Mouse (Mus musculus) Patski (cell line): ENCODE data around the gene Efr3b. TPM values are rescaled to one million over a fixed set of nuclear protein-coding genes. Genes with fewer than 3 reads are reported as not detected.

Source experiments
- ATAC-seq: fragments of 100-300 bp; one replicate; pipeline ENCODE4 v1.8.0; 2021
- CTCF ChIA-PET: fragments of 350-600 bp; sonication (Branson Sonifier 250); formaldehyde crosslinking; loops from one replicate; lab custom pipeline; 2022; ENCODE audit warnings: inconsistent platforms; lab: Charles Lee
- POLR2A ChIA-PET: fragments of 350-600 bp; sonication (Branson Sonifier 250); formaldehyde crosslinking; loops from one replicate; lab custom pipeline; 2022; ENCODE audit warnings: antibody characterized with exemption, inconsistent platforms; lab: Charles Lee
- DNase-seq: peaks from one replicate; pipeline ENCODE4 v3.0.0-alpha.2; 2011; ENCODE audit warnings: low read depth, low spot score
- H3K27me3 ChIP-seq: fragments of 371-371 bp; one replicate; pipeline ENCODE4 v1.5.1; 2021
- CTCF ChIP-seq: fragments of 100-300 bp; IDR thresholded peaks from one replicate; pipeline ENCODE4 v1.5.1; 2021
- in situ Hi-C: fragments of 300-500 bp; cut with MboI; formaldehyde crosslinking; loops from 3 replicates; pipeline ENCODE4 v1.11.1; 2018; ENCODE audit warnings: low pct_unique_long_range_greater_than_20kb, mixed read lengths
- polyA plus RNA-seq: library from polyadenylated mRNA; unstranded; gene quantifications from one replicate; pipeline ENCODE4 v1.2.3, GENCODE M21; 2021

Efr3b gene
- polyA plus RNA-seq: 0.10 TPM

- ChIA-PET POLR2A (interaction anchor here (0.6 kb wide), 1 partner anchor 138 kb away, joined by 3 read pairs; no protein-coding TSS in a partner anchor), CTCF (no interaction called here)
- ATAC-seq: peak; percentile 51
- in situ Hi-C loops: no loop called here
- DNase-seq: no peak
- peaks cover 53% of the 10 kb centered on the region for H3K27me3 ChIP-seq
- no peak for TF ChIP-seq CTCF
These were observed at the start of gene Efr3b for GRCm38 (mm10) chr12:4038061-4039041. Gene Efr3b (minus strand): TSS chr12:4038915.

GRCm38 (mm10) chr12:4083441-4083840, 44.7 kb upstream of the Efr3b start:
- in situ Hi-C loops: loop anchor here (5.0 to 25.0 kb wide), 2 partner anchors 156 to 421 kb away; no protein-coding TSS in a partner anchor
- POLR2A ChIA-PET: interaction anchor here (0.6 kb wide), 1 partner anchor 70 kb away, joined by 3 read pairs; no protein-coding TSS in a partner anchor
- peaks cover 13% of the 10 kb centered on the region for H3K27me3 ChIP-seq
- DNase-seq (no peak), ATAC-seq (no peak)
- TF ChIP-seq CTCF: no peak
- CTCF ChIA-PET: interaction anchor here (1.4 to 1.6 kb wide), 2 partner anchors 24 to 25 kb away, joined by 3 read pairs; no protein-coding TSS in a partner anchor

DNA sequence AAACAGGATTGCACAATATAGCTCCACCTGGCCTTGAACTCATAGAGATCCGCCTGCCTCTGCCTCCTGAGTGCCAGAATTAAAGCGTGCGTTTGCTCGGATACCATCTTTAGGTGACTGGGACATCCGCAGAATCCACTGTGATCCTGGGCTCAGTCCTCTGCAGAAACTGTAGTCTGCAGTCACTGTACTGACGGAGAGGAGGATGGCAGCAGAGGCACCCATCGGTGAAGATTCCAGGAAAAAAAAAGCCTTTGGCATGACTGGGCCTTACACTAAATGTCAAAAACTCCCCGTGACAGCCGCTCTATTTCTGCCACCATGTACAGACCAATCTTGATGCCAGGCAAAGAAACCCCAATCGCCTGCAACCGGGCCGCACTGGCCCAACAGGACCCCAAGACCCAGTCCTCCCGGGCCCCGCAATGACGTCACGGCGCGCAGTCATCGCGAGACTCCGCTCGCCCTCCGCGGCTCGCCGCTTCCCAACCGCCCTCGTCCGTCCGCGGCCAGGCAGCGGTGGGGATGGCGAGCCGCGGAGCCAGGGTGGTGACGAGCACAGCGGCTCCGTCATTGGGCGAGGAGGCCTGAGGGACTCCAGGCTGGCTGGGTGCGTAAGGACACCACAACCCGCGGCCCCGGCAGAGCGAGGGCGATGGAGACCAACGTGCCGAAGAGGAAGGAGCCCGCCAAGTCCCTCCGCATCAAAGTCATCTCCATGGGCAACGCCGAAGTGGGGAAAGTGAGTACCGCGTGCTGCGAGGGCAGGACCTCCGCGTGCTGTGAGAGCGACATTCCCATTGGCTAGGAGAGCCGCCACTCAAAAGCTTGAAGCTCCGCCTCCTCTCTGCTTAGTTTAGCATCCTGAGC, 43.7 kb upstream of the Efr3b start, which contains the start of gene Dnajc27:
Dnajc27 (plus strand) TSS at position 452 of the 870 bp plus-strand sequence.
- no peak for TF ChIP-seq CTCF
- DNase-seq (peak; percentile 78), ATAC-seq (peak; percentile 97)
- POLR2A ChIA-PET: interaction anchor here (0.6 kb wide), 1 partner anchor 1016 kb away, joined by 4 read pairs; no protein-coding TSS in a partner anchor
- peaks cover 21% of the 10 kb centered on the region for H3K27me3 ChIP-seq
- CTCF ChIA-PET: interaction anchor here (1.2 to 1.4 kb wide), 2 partner anchors 26 to 156 kb away, joined by 3 read pairs; no protein-coding TSS in a partner anchor
- in situ Hi-C loops: loop anchor here (5.0 to 25.0 kb wide), 2 partner anchors 155 to 420 kb away; no protein-coding TSS in a partner anchor

DNA sequence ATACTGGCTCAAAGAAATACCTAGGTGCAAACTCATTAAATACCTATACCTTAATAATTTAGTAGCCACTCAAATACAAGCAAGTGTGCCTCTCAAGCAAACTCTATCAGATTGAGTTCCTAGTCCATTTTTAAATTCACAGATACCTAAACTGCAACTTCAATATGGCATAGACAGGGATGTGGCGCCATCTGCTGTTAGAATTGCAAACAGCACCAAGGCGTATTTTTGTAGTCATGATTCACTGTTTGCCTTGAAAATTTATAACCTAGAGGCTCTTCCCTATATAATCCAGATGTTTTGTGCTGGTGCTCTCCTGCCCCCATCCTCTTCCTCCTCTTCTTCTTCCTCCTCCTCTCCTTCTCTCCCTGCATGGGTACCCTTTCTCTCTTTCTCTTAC, 41.6 kb upstream of the Efr3b start:
- ChIA-PET POLR2A (no interaction called here), CTCF (no interaction called here)
- peak; percentile 76 for TF ChIP-seq CTCF
- DNase-seq (peak; percentile 20), ATAC-seq (no peak)
- in situ Hi-C loops: loop anchor here (5.0 to 25.0 kb wide), 2 partner anchors 153 to 418 kb away; no protein-coding TSS in a partner anchor
- peaks cover 39% of the 10 kb centered on the region for H3K27me3 ChIP-seq

- DNase-seq (no peak), ATAC-seq (no peak)
- in situ Hi-C loops: loop anchor here (5.0 to 25.0 kb wide), 2 partner anchors 96 to 416 kb away; no protein-coding TSS in a partner anchor
- peaks cover 60% of the 10 kb centered on the region for H3K27me3 ChIP-seq
- POLR2A ChIA-PET: no interaction called here
- CTCF ChIA-PET: interaction anchor here (1.0 kb wide), 1 partner anchor 152 kb away, joined by 3 read pairs; no protein-coding TSS in a partner anchor
- no peak for TF ChIP-seq CTCF
These were observed 39.4 kb upstream of the Efr3b start for GRCm38 (mm10) chr12:4078069-4078468.

DNA sequence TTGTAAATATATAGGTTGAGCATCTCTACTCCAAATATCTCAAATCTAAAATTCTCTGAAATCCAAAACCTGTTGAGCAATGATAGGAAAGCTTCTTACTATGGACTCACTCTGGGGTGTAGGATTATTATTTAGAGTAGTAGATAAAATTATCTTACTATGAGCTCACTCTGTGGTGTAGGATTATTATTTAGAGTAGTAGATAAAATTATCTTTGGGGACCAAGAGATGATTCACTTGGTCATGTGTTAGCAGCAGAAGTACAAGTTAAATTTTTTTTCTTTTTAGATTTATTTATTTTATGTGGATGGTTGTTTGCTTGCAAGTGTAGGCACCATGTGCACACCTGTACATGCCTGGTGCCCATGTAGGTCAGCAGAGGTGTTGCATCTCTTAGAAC, 37.7 kb upstream of the Efr3b start:
- CTCF ChIA-PET: no interaction called here
- ATAC-seq: no peak

GRCm38 (mm10) chr12:4075407-4075806, 36.7 kb upstream of the Efr3b start:
- TF ChIP-seq CTCF: no peak
- H3K27me3 ChIP-seq: peaks cover 79% of the 10 kb centered on the region
- ChIA-PET CTCF (no interaction called here), POLR2A (no interaction called here)
- in situ Hi-C loops: loop anchor here (5.0 to 25.0 kb wide), 2 partner anchors 93 to 413 kb away; no protein-coding TSS in a partner anchor
- DNase-seq: no peak
- ATAC-seq: no peak

More for the DNA sequence above, 37.7 kb upstream of the Efr3b start:
- H3K27me3 ChIP-seq: peaks cover 75% of the 10 kb centered on the region
- DNase-seq: no peak
- in situ Hi-C loops: loop anchor here (5.0 to 25.0 kb wide), 2 partner anchors 94 to 414 kb away; no protein-coding TSS in a partner anchor
- TF ChIP-seq CTCF: no peak
- POLR2A ChIA-PET: no interaction called here

- no peak for TF ChIP-seq CTCF
- ChIA-PET CTCF (no interaction called here), POLR2A (no interaction called here)
- H3K27me3 ChIP-seq: peaks cover 59% of the 10 kb centered on the region
- ATAC-seq (no peak), DNase-seq (no peak)
- in situ Hi-C loops: no loop called here
These were observed 33.0 kb upstream of the Efr3b start for GRCm38 (mm10) chr12:4071671-4072070.

- in situ Hi-C loops: no loop called here
- ChIA-PET CTCF (no interaction called here), POLR2A (no interaction called here)
- DNase-seq (no peak), ATAC-seq (no peak)
- peaks cover 37% of the 10 kb centered on the region for H3K27me3 ChIP-seq
- TF ChIP-seq CTCF: no peak
These were observed 29.8 kb upstream of the Efr3b start for GRCm38 (mm10) chr12:4068551-4068950.
